Mouse (Mus musculus): Measurements from ENCODE around the gene Plcd3. TPM values are rescaled to one million over a fixed set of nuclear protein-coding genes. Genes with fewer than 3 reads are reported as not detected.

Gene Plcd3
- total and polyA plus RNA-seq, 3 experiments: 13.7 to 22.3 (median 14.0) TPM

GRCm38 (mm10) chr11:103120315-103120714 lies 18.9 kb upstream of the Plcd3 start:
- intact Hi-C loops (cut with DNase I): no loop called here
- TF ChIP-seq EP300 (IDR thresholded peaks at IDR 0.05; ENCODE audit: insufficient read depth, low read depth, low read length) (no peak), CTCF (IDR thresholded peaks at IDR 0.05) (no peak), POLR2A (IDR thresholded peaks at IDR 0.05; ENCODE audit: insufficient read depth, low read depth, low read length) (no peak)

GRCm38 (mm10) chr11:103119609-103120008 lies 18.2 kb upstream of the Plcd3 start:
- TF ChIP-seq EP300 (IDR thresholded peaks at IDR 0.05; ENCODE audit: insufficient read depth, low read depth, low read length): no peak
- TF ChIP-seq CTCF (IDR thresholded peaks at IDR 0.05): peak; percentile 59
- no peak for TF ChIP-seq POLR2A (IDR thresholded peaks at IDR 0.05; ENCODE audit: insufficient read depth, low read depth, low read length)
- H3K27ac ChIP-seq: no peak overlapping the region
- WGBS: 37% methylated on average over 5 of the region's 5 CpGs

More at GRCm38 (mm10) chr11:103120315-103120714, 18.9 kb upstream of the Plcd3 start:
- peak in 1 of 2 experiments; percentile 52 for DNase-seq
- WGBS: 40% methylated on average over 5 of the region's 5 CpGs
- H3K4me3 ChIP-seq: no peak overlapping the region
- H3K27ac ChIP-seq: no peak overlapping the region
- H3K4me1 ChIP-seq (ENCODE audit: control insufficient read depth, insufficient read depth, low read length): peaks cover 2% of the 10 kb centered on the region
- no peak overlapping the region for H3K9ac ChIP-seq (ENCODE audit: low read depth, low read length)
- no peaks in the 10 kb centered on the region for H3K27me3 ChIP-seq (ENCODE audit: control insufficient read depth, insufficient read depth, low read length)
- peaks cover 2% of the 10 kb centered on the region for H3K36me3 ChIP-seq (ENCODE audit: control insufficient read depth, insufficient read depth, low read length)
- no peaks in the 10 kb centered on the region for H3K79me2 ChIP-seq (replicated peaks; ENCODE audit: control insufficient read depth, insufficient read depth, low read length)

GRCm38 (mm10) chr11:103118866-103119265 lies 17.4 kb upstream of the Plcd3 start:
- no peak overlapping the region for H3K27ac ChIP-seq
- intact Hi-C loops (cut with DNase I): loop anchor here (5.0 kb wide), 2 partner anchors 148 to 208 kb away; partner anchors contain the start of gene Map3k14
- H3K79me2 ChIP-seq (replicated peaks; ENCODE audit: control insufficient read depth, insufficient read depth, low read length): no peaks in the 10 kb centered on the region
- H3K27me3 ChIP-seq (ENCODE audit: control insufficient read depth, insufficient read depth, low read length): no peaks in the 10 kb centered on the region
- WGBS: 78% methylated on average over 2 of the region's 2 CpGs
- H3K4me1 ChIP-seq (ENCODE audit: control insufficient read depth, insufficient read depth, low read length): peaks cover 4% of the 10 kb centered on the region
- TF ChIP-seq POLR2A (IDR thresholded peaks at IDR 0.05; ENCODE audit: insufficient read depth, low read depth, low read length) (no peak), EP300 (IDR thresholded peaks at IDR 0.05; ENCODE audit: insufficient read depth, low read depth, low read length) (no peak), CTCF (IDR thresholded peaks at IDR 0.05) (no peak)
- peaks cover 2% of the 10 kb centered on the region for H3K36me3 ChIP-seq (ENCODE audit: control insufficient read depth, insufficient read depth, low read length)
- no peak overlapping the region for H3K9ac ChIP-seq (ENCODE audit: low read depth, low read length)
- no peak overlapping the region for H3K4me3 ChIP-seq
- DNase-seq: no peak

More at GRCm38 (mm10) chr11:103119609-103120008, 18.2 kb upstream of the Plcd3 start:
- peaks cover 3% of the 10 kb centered on the region for H3K4me1 ChIP-seq (ENCODE audit: control insufficient read depth, insufficient read depth, low read length)
- H3K79me2 ChIP-seq (replicated peaks; ENCODE audit: control insufficient read depth, insufficient read depth, low read length): no peaks in the 10 kb centered on the region
- no peak for DNase-seq
- peaks cover 2% of the 10 kb centered on the region for H3K36me3 ChIP-seq (ENCODE audit: control insufficient read depth, insufficient read depth, low read length)
- no peak overlapping the region for H3K9ac ChIP-seq (ENCODE audit: low read depth, low read length)
- no peak overlapping the region for H3K4me3 ChIP-seq
- intact Hi-C loops (cut with DNase I): loop anchor here (5.0 kb wide), 2 partner anchors 148 to 208 kb away; partner anchors contain the start of gene Map3k14
- no peaks in the 10 kb centered on the region for H3K27me3 ChIP-seq (ENCODE audit: control insufficient read depth, insufficient read depth, low read length)

- TF ChIP-seq POLR2A (IDR thresholded peaks at IDR 0.05; ENCODE audit: insufficient read depth, low read depth, low read length) (peak; percentile 23; the same call in 1 of the 2 replicates), EP300 (IDR thresholded peaks at IDR 0.05; ENCODE audit: insufficient read depth, low read depth, low read length) (no peak), CTCF (IDR thresholded peaks at IDR 0.05) (no peak)
- under 1% methylated on average over 38 of the region's 38 CpGs for WGBS
- Histone ChIP-seq H3K27ac (peak overlapping the region; percentile 94), H3K27me3 (ENCODE audit: control insufficient read depth, insufficient read depth, low read length) (no peaks in the 10 kb centered on the region), H3K9ac (ENCODE audit: low read depth, low read length) (peak overlapping the region; percentile 80), H3K4me1 (ENCODE audit: control insufficient read depth, insufficient read depth, low read length) (peaks cover 6% of the 10 kb centered on the region), H3K4me3 (peak overlapping the region; percentile 77), H3K36me3 (ENCODE audit: control insufficient read depth, insufficient read depth, low read length) (peaks cover 2% of the 10 kb centered on the region), H3K79me2 (replicated peaks; ENCODE audit: control insufficient read depth, insufficient read depth, low read length) (no peaks in the 10 kb centered on the region)
- DNase-seq: no peak
- intact Hi-C loops (cut with DNase I): loop anchor here (1.0 to 5.0 kb wide), 3 partner anchors 42 to 210 kb away; partner anchors contain the start of gene Map3k14
Measured at GRCm38 (mm10) chr11:103117591-103118009, 16.1 kb upstream of the Plcd3 start.

GRCm38 (mm10) chr11:103116959-103117590 lies 15.6 kb upstream of the Plcd3 start:
- intact Hi-C loops (cut with DNase I): loop anchor here (1.0 to 5.0 kb wide), 4 partner anchors 15 to 210 kb away; partner anchors contain the start of genes Hexim2 and Map3k14
- Histone ChIP-seq H3K36me3 (ENCODE audit: control insufficient read depth, insufficient read depth, low read length) (peaks cover 2% of the 10 kb centered on the region), H3K79me2 (replicated peaks; ENCODE audit: control insufficient read depth, insufficient read depth, low read length) (no peaks in the 10 kb centered on the region), H3K9ac (ENCODE audit: low read depth, low read length) (peak overlapping the region; percentile 80), H3K4me3 (peak overlapping the region; percentile 77), H3K4me1 (ENCODE audit: control insufficient read depth, insufficient read depth, low read length) (peaks cover 7% of the 10 kb centered on the region), H3K27ac (peak overlapping the region; percentile 94), H3K27me3 (ENCODE audit: control insufficient read depth, insufficient read depth, low read length) (no peaks in the 10 kb centered on the region)
- under 1% methylated on average over 35 of the region's 35 CpGs for WGBS
- TF ChIP-seq POLR2A (IDR thresholded peaks at IDR 0.05; ENCODE audit: insufficient read depth, low read depth, low read length): no peak
- TF ChIP-seq CTCF (IDR thresholded peaks at IDR 0.05): peak; percentile 87
- peak; percentile 66; the same call in 1 of the 2 replicates for TF ChIP-seq EP300 (IDR thresholded peaks at IDR 0.05; ENCODE audit: insufficient read depth, low read depth, low read length)
- peak; percentile 85 to 86 for DNase-seq
